Mouse (Mus musculus) heart, adult 2 months (tissue): ENCODE results near the gene Slc17a2. TPM values are rescaled to one million over a fixed set of nuclear protein-coding genes. Genes with fewer than 3 reads are reported as not detected.

ENCODE experiments used
- DNase-seq, 2 experiments: peaks; one replicate each; pipeline ENCODE4 v3.0.0; 2021
- H3K27ac ChIP-seq: fragments of 200-600 bp; 2 replicates; pipeline ENCODE4 v1.8.1; 2022
- H3K27me3 ChIP-seq: fragments of 200-500 bp; 2 replicates; pipeline ENCODE4 v1.6.1; 2012; ENCODE audit warnings: mild to moderate bottlenecking, low read length, inconsistent platforms, mixed read lengths; ENCODE audit not compliant: control insufficient read depth, insufficient read depth
- H3K36me3 ChIP-seq: fragments of 200-500 bp; 2 replicates; pipeline ENCODE4 v1.6.1; 2012; ENCODE audit warnings: low read length, inconsistent platforms; ENCODE audit not compliant: control insufficient read depth, insufficient read depth
- H3K4me1 ChIP-seq: fragments of 200-500 bp; 2 replicates; pipeline ENCODE4 v1.6.1; 2011; ENCODE audit warnings: low read length; ENCODE audit not compliant: control insufficient read depth, insufficient read depth
- H3K4me3 ChIP-seq: fragments of 200-600 bp; 2 replicates; pipeline ENCODE4 v1.8.1; 2022
- H3K79me2 ChIP-seq: fragments of 200-500 bp; replicated peaks from 2 replicates; pipeline ENCODE4 v1.6.1; 2012; ENCODE audit warnings: mild to moderate bottlenecking, inconsistent platforms, low read length, moderate library complexity, mixed read lengths; ENCODE audit not compliant: control insufficient read depth, insufficient read depth
- H3K9ac ChIP-seq: fragments of 200-500 bp; 2 replicates; pipeline ENCODE4 v1.6.1; 2012; ENCODE audit warnings: low read depth, mild to moderate bottlenecking, control low read depth, inconsistent platforms, low read length, mixed read lengths
- CTCF ChIP-seq: fragments of 200-600 bp; IDR thresholded peaks from 2 replicates; pipeline ENCODE4 v1.8.1; 2022; ENCODE audit warnings: antibody characterized with exemption, mild to moderate bottlenecking, moderate library complexity
- EP300 ChIP-seq: fragments of 200-500 bp; IDR thresholded peaks from 2 replicates; pipeline ENCODE4 v1.6.1; 2011; ENCODE audit warnings: low read depth, low read length, control low read depth; ENCODE audit not compliant: insufficient read depth
- POLR2A ChIP-seq: fragments of 200-500 bp; IDR thresholded peaks from 2 replicates; pipeline ENCODE4 v1.6.1; 2011; ENCODE audit warnings: mild to moderate bottlenecking, low read depth, low read length, control low read depth; ENCODE audit not compliant: insufficient read depth
- WGBS: fragments of 180-500 bp; shearing (Covaris S2); methylation state at CpG from one replicate; pipeline ENCODE4 v1.1.7; 2018; 5-methylcytosine and 5-hydroxymethylcytosine counted together
- intact Hi-C: fragments of 180-260 bp; cut with DNase I; formaldehyde crosslinking; loops from one replicate; pipeline ENCODE4 v1.15.1; 2025
- long read RNA-seq: library from polyadenylated mRNA; stranded (forward); transcript quantifications from one replicate; pipeline ENCODE4 v2.0.0, GENCODE M21; 2021
- polyA plus RNA-seq: library from polyadenylated mRNA; depleted of rRNA; stranded (reverse); fragments of >200 nt; gene quantifications from 2 replicates; pipeline ENCODE4 v1.2.3, GENCODE M21; 2012; rRNA removed
- total RNA-seq, 2 experiments: library from RNA; stranded (reverse); gene quantifications; 2 replicates each; pipeline ENCODE4 v1.2.3; 2021

Gene Slc17a2
- not detected for total RNA-seq
- polyA plus RNA-seq: 0.06 and 0.09 TPM in 2 replicates
- long read RNA-seq: 0 reads

DNA sequence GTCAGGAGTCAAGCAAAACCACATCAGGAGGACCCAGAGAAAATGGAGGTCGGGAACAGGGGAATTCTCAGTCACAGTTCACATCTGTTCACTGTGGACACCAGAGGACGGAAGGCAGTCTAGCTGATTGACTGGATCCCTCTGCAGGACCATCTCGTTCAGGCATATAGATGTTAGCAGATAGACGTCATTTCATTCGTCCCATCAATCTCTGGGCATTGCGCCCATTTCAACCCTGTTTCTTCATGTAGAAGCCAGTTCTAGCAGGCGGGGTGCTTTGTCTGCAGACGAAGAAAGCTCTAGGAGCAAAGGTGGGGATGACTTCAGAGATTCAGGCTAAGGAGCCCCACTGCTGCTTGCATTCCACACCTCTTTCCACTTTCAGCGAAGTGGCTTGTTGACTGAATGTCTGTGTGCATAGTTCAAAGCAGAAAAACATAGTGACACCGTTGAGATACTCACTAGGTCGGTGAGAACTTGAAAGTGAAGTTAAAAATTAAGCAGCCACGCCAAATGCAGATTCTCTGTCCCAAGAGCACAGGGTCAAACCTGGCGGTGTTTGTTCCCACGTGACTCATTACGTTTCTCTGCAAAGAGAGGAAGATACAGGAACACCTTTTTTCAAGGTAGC is at the start of gene Slc17a2:
Gene Slc17a2, plus strand, starts transcription at position 572 of the 631 bp plus-strand sequence.
- H3K9ac ChIP-seq: no peak within 1 kb of the TSS
- intact Hi-C loops: no loop called here

DNA sequence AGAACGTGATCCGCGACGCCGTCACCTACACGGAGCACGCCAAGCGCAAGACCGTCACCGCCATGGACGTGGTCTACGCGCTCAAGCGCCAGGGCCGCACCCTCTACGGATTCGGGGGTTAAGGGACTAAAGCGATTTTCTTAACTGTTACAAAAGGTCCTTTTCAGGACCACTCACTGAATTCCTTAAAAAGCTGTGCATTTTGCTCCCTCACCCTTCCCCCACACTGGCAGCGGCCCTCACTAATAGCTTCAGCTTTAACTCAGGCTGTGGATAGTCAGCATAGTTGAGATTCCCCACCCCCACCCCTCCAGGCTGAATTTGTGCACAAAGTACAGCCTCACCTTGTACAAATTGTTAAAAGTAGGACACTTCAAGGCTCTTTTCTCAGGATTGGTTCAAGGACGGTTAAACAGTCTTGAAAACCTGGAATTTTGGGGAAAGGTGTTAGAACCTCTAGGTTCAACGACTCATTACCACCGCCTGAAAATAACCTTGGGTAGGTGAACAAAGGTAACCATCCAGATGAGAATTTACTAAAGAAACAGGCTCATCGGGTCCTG is 49.5 kb upstream of the Slc17a2 start:
- Histone ChIP-seq H3K36me3 (no peaks in the 10 kb centered on the region; the same call in 1 of the 2 replicates), H3K9ac (peak overlapping the region; percentile 78), H3K27ac (no peak overlapping the region), H3K4me1 (peaks cover 1% of the 10 kb centered on the region), H3K79me2 (no peaks in the 10 kb centered on the region), H3K27me3 (no peaks in the 10 kb centered on the region), H3K4me3 (peak overlapping the region; percentile 35; the same call in 1 of the 2 replicates)
- TF ChIP-seq EP300 (no peak), CTCF (no peak), POLR2A (no peak)
- intact Hi-C loops: no loop called here
- no peak for DNase-seq
- WGBS: 6% methylated on average over 19 of the region's 23 CpGs

More for the DNA sequence above, at the start of gene Slc17a2:
- H3K4me3 ChIP-seq: no peak within 1 kb of the TSS
- DNase-seq: no peak
- 80% methylated on average over 15 of the region's 15 CpGs for WGBS
- H3K4me1 ChIP-seq: no peaks in the 10 kb centered on the region
- TF ChIP-seq EP300 (no peak), CTCF (no peak), POLR2A (no peak)
- H3K36me3 ChIP-seq: no peaks in the 10 kb centered on the region
- no peaks in the 10 kb centered on the region for H3K27me3 ChIP-seq
- H3K27ac ChIP-seq: no peak within 1 kb of the TSS
- no peaks in the 10 kb centered on the region for H3K79me2 ChIP-seq

DNA sequence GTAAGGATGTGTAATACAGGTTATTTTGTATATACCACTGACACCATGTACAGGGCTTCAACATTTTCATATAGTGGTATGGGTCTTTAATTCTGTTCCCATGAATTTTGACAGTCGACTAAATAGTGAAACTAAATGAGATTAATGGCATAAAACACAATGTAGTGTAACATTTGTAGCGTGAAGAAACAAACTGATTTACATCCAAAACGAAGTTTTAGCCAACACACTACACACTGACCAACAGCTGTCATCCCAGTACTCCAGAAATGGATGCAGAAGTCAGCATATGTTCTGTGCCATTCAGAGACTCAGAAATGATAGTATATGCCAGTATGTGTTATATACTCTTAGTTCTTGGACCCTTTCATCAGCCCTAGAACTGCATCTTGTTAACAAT is 48.9 kb upstream of the Slc17a2 start:
- intact Hi-C loops: no loop called here
- H3K9ac ChIP-seq: no peak overlapping the region

DNA sequence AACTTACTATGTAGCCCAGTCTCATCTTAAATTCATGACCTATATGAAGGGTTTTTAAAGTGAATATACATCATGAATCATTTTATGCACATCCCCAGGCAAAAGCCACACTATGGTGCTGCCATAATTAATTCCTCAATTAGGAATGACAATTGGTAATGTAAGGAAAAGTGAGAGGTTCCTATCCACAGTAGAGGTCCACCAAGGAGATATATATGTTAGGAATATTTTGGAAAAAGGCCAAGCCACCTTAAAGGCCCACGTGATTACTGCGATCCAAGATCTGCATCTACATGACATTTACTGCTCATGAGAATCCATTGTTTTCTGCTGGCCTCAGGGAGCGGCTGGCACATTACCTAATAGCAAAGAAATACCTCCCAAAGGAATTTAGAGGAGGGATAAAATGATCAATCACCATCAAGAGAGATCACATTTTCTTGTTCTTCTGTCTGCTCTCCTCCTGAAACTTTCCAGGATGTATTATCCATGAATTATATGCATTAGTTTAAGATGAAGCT is 47.5 kb upstream of the Slc17a2 start:
- Histone ChIP-seq H3K4me1 (peaks cover 1% of the 10 kb centered on the region), H3K9ac (no peak overlapping the region), H3K27ac (no peak overlapping the region), H3K4me3 (no peak overlapping the region), H3K79me2 (no peaks in the 10 kb centered on the region), H3K27me3 (no peaks in the 10 kb centered on the region), H3K36me3 (peaks cover 2% of the 10 kb centered on the region)
- no peak for TF ChIP-seq POLR2A
- DNase-seq: no peak
- WGBS: 89% methylated on average over 3 of the region's 3 CpGs
- intact Hi-C loops: no loop called here

More for the DNA sequence above, 48.9 kb upstream of the Slc17a2 start:
- H3K4me1 ChIP-seq: peaks cover 1% of the 10 kb centered on the region
- no peak overlapping the region for H3K27ac ChIP-seq
- no peaks in the 10 kb centered on the region for H3K79me2 ChIP-seq
- 74% methylated on average over 3 of the region's 3 CpGs for WGBS
- H3K4me3 ChIP-seq: no peak overlapping the region
- H3K27me3 ChIP-seq: no peaks in the 10 kb centered on the region
- H3K36me3 ChIP-seq: no peaks in the 10 kb centered on the region; the same call in none of the 2 replicates
- DNase-seq: no peak
- TF ChIP-seq POLR2A: no peak
- TF ChIP-seq EP300: no peak
- TF ChIP-seq CTCF: no peak

DNA sequence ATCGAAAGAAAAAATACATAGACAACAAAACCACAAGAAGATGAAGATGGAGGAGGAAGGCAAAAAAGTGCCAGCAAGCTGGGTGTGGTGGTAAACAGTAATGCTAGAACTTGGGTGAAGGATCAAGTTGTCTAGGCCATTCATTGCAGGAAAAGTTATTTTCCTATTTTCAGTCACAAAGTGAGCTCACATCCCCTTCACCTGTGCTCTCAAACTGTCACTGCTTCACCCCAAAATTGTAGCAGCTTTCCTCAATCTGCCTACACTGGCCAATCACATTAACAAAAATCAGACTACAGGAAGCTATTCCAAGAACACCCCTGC is 46.9 kb upstream of the Slc17a2 start:
- H3K36me3 ChIP-seq: peaks cover 2% of the 10 kb centered on the region
- peaks cover 1% of the 10 kb centered on the region for H3K4me1 ChIP-seq
- H3K9ac ChIP-seq: no peak overlapping the region
- no peaks in the 10 kb centered on the region for H3K79me2 ChIP-seq
- TF ChIP-seq POLR2A (no peak), EP300 (no peak), CTCF (no peak)
- WGBS: 55% methylated on average over 1 of the region's 1 CpGs
- DNase-seq: no peak
- no peak overlapping the region for H3K27ac ChIP-seq
- H3K27me3 ChIP-seq: no peaks in the 10 kb centered on the region
- intact Hi-C loops: loop anchor here (5.0 to 10.0 kb wide), 2 partner anchors 338 to 395 kb away; partner anchors contain the start of genes Abt1 and Zfp322a
- no peak overlapping the region for H3K4me3 ChIP-seq
